Mouse (Mus musculus): ENCODE measurements around the gene Ppara.

- no peak for TF ChIP-seq GATA1 (IDR thresholded peaks at IDR 0.05; ENCODE audit: borderline replicate concordance, low read length)
- TF ChIP-seq FLI1 (IDR thresholded peaks at IDR 0.05; ENCODE audit: low read length) = no peak
Observed at GRCm38 (mm10) chr15:85756611-85757010, 21.8 kb downstream of the Ppara start.

Data from megakaryocyte, embryonic 14.5 days (primary cell).